Mouse (Mus musculus) liver, adult 2 months (tissue): ENCODE results near the gene Doc2g.

Source experiments
- CTCF ChIP-seq: fragments of 200-500 bp; IDR thresholded peaks from 2 replicates; pipeline ENCODE4 v1.5.1; 2011; ENCODE audit warnings: low read depth, low read length, control low read depth
- POLR2A ChIP-seq: fragments of 200-500 bp; IDR thresholded peaks from 2 replicates; pipeline ENCODE4 v1.6.1; 2011; ENCODE audit warnings: low read length, control low read depth; ENCODE audit not compliant: insufficient read depth; ENCODE audit errors: extremely low read depth

DNA sequence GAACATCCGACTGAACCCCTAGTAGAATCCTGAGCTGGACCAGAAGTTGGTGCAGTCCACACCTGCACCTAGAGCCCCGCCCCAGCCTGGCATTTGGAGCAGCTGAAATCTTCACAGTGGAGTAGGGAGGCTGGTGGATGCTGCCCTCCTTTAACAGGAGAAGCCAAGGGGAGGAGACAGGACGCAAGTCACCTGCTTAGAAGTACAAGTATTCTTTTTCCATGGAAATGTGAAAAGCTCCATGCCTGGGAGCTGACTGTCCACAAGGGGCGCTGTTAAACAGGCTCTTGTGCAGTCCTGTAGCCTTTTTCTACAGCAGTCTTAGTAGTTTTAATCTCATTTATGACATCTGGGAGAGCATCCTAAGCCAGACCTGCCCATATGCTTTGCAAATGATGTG lies 14.4 kb upstream of the Doc2g start:
- TF ChIP-seq POLR2A (no peak), CTCF (peak; percentile 4; the same call in 1 of the 2 replicates)
